Mouse (Mus musculus): Measurements from ENCODE around the gene Papolb. TPM values are rescaled to one million over a fixed set of nuclear protein-coding genes. Genes with fewer than 3 reads are reported as not detected.

Gene Papolb
- total RNA-seq (2014; rRNA removed) (not detected in 2 replicates), polyA plus RNA-seq (2012; rRNA removed) (not detected in 2 replicates)

- DNase-seq (ENCODE audit: extremely low read depth, low read depth, low spot score) = no peak
- peaks cover 7% of the 10 kb centered on the region; the same call in 1 of the 2 replicates for H3K27me3 ChIP-seq (ENCODE audit: control insufficient read depth, insufficient read depth, low read length)
- H3K79me2 ChIP-seq (ENCODE audit: control insufficient read depth, insufficient read depth, low read length) = no peaks in the 10 kb centered on the region
- TF ChIP-seq CTCF (IDR thresholded peaks at IDR 0.05; ENCODE audit: low read depth, low read length) (no peak), POLR2A (IDR thresholded peaks at IDR 0.05; ENCODE audit: extremely low read depth, insufficient read depth, low read length) (no peak)
- 24% methylated on average over 41 of the region's 41 CpGs for WGBS
- H3K9ac ChIP-seq (ENCODE audit: low read depth, low read length) = no peak within 1 kb of the TSS
- H3K4me3 ChIP-seq (ENCODE audit: insufficient read depth, low read depth, low read length) = no peak within 1 kb of the TSS
- no peaks in the 10 kb centered on the region for H3K36me3 ChIP-seq (ENCODE audit: control insufficient read depth, insufficient read depth, low read length)
- no peak within 1 kb of the TSS for H3K27ac ChIP-seq (replicated peaks; ENCODE audit: insufficient read depth, low read depth, low read length)
- H3K4me1 ChIP-seq (ENCODE audit: control insufficient read depth, insufficient read depth, low read length) = no peaks in the 10 kb centered on the region
These were observed at the start of gene Papolb for GRCm38 (mm10) chr5:142529915-142530314. Gene Papolb, minus strand, starts transcription at chr5:142530076.

GRCm38 (mm10) chr5:142578192-142578591 lies 48.3 kb upstream of the Papolb start:
- H3K9ac ChIP-seq (ENCODE audit: low read depth, low read length) = no peak overlapping the region
- H3K4me3 ChIP-seq (ENCODE audit: insufficient read depth, low read depth, low read length) = no peak overlapping the region
- H3K79me2 ChIP-seq (ENCODE audit: control insufficient read depth, insufficient read depth, low read length) = no peaks in the 10 kb centered on the region
- no peak overlapping the region for H3K27ac ChIP-seq (replicated peaks; ENCODE audit: insufficient read depth, low read depth, low read length)
- H3K4me1 ChIP-seq (ENCODE audit: control insufficient read depth, insufficient read depth, low read length) = no peaks in the 10 kb centered on the region
- no peak for DNase-seq (ENCODE audit: extremely low read depth, low read depth, low spot score)
- TF ChIP-seq POLR2A (IDR thresholded peaks at IDR 0.05; ENCODE audit: extremely low read depth, insufficient read depth, low read length) (no peak), CTCF (IDR thresholded peaks at IDR 0.05; ENCODE audit: low read depth, low read length) (peak; percentile 14; the same call in 1 of the 2 replicates)
- H3K27me3 ChIP-seq (ENCODE audit: control insufficient read depth, insufficient read depth, low read length) = no peaks in the 10 kb centered on the region
- no peaks in the 10 kb centered on the region for H3K36me3 ChIP-seq (ENCODE audit: control insufficient read depth, insufficient read depth, low read length)
- 95% methylated on average over 10 of the region's 10 CpGs for WGBS

GRCm38 (mm10) chr5:142576832-142577231 lies 47.0 kb upstream of the Papolb start:
- DNase-seq (ENCODE audit: extremely low read depth, low read depth, low spot score) = no peak
- Histone ChIP-seq H3K4me1 (ENCODE audit: control insufficient read depth, insufficient read depth, low read length) (no peaks in the 10 kb centered on the region), H3K4me3 (ENCODE audit: insufficient read depth, low read depth, low read length) (no peak overlapping the region), H3K27ac (replicated peaks; ENCODE audit: insufficient read depth, low read depth, low read length) (no peak overlapping the region), H3K79me2 (ENCODE audit: control insufficient read depth, insufficient read depth, low read length) (no peaks in the 10 kb centered on the region), H3K36me3 (ENCODE audit: control insufficient read depth, insufficient read depth, low read length) (no peaks in the 10 kb centered on the region), H3K9ac (ENCODE audit: low read depth, low read length) (no peak overlapping the region), H3K27me3 (ENCODE audit: control insufficient read depth, insufficient read depth, low read length) (no peaks in the 10 kb centered on the region)
- no peak for TF ChIP-seq CTCF (IDR thresholded peaks at IDR 0.05; ENCODE audit: low read depth, low read length)
- TF ChIP-seq POLR2A (IDR thresholded peaks at IDR 0.05; ENCODE audit: extremely low read depth, insufficient read depth, low read length) = no peak
- 63% methylated on average over 7 of the region's 7 CpGs for WGBS

GRCm38 (mm10) chr5:142574323-142575057 lies 44.6 kb upstream of the Papolb start:
- Histone ChIP-seq H3K36me3 (ENCODE audit: control insufficient read depth, insufficient read depth, low read length) (no peaks in the 10 kb centered on the region), H3K27me3 (ENCODE audit: control insufficient read depth, insufficient read depth, low read length) (no peaks in the 10 kb centered on the region), H3K4me1 (ENCODE audit: control insufficient read depth, insufficient read depth, low read length) (no peaks in the 10 kb centered on the region), H3K9ac (ENCODE audit: low read depth, low read length) (no peak overlapping the region), H3K79me2 (ENCODE audit: control insufficient read depth, insufficient read depth, low read length) (no peaks in the 10 kb centered on the region), H3K27ac (replicated peaks; ENCODE audit: insufficient read depth, low read depth, low read length) (no peak overlapping the region), H3K4me3 (ENCODE audit: insufficient read depth, low read depth, low read length) (no peak overlapping the region)
- no peak for TF ChIP-seq CTCF (IDR thresholded peaks at IDR 0.05; ENCODE audit: low read depth, low read length)
- DNase-seq (ENCODE audit: extremely low read depth, low read depth, low spot score) = no peak
- 90% methylated on average over 8 of the region's 8 CpGs for WGBS

- no peaks in the 10 kb centered on the region for H3K36me3 ChIP-seq (ENCODE audit: control insufficient read depth, insufficient read depth, low read length)
- H3K4me1 ChIP-seq (ENCODE audit: control insufficient read depth, insufficient read depth, low read length) = no peaks in the 10 kb centered on the region
- TF ChIP-seq POLR2A (IDR thresholded peaks at IDR 0.05; ENCODE audit: extremely low read depth, insufficient read depth, low read length) = no peak
- TF ChIP-seq CTCF (IDR thresholded peaks at IDR 0.05; ENCODE audit: low read depth, low read length) = no peak
- H3K79me2 ChIP-seq (ENCODE audit: control insufficient read depth, insufficient read depth, low read length) = no peaks in the 10 kb centered on the region
- WGBS = 96% methylated on average over 1 of the region's 1 CpGs
- no peak for DNase-seq (ENCODE audit: extremely low read depth, low read depth, low spot score)
- H3K4me3 ChIP-seq (ENCODE audit: insufficient read depth, low read depth, low read length) = no peak overlapping the region
- H3K9ac ChIP-seq (ENCODE audit: low read depth, low read length) = no peak overlapping the region
- H3K27me3 ChIP-seq (ENCODE audit: control insufficient read depth, insufficient read depth, low read length) = no peaks in the 10 kb centered on the region
- no peak overlapping the region for H3K27ac ChIP-seq (replicated peaks; ENCODE audit: insufficient read depth, low read depth, low read length)
These were observed 34.7 kb upstream of the Papolb start for GRCm38 (mm10) chr5:142564606-142565005.

GRCm38 (mm10) chr5:142560261-142560660 lies 30.4 kb upstream of the Papolb start:
- Histone ChIP-seq H3K79me2 (ENCODE audit: control insufficient read depth, insufficient read depth, low read length) (no peaks in the 10 kb centered on the region), H3K27ac (replicated peaks; ENCODE audit: insufficient read depth, low read depth, low read length) (no peak overlapping the region), H3K9ac (ENCODE audit: low read depth, low read length) (no peak overlapping the region), H3K27me3 (ENCODE audit: control insufficient read depth, insufficient read depth, low read length) (no peaks in the 10 kb centered on the region), H3K4me1 (ENCODE audit: control insufficient read depth, insufficient read depth, low read length) (no peaks in the 10 kb centered on the region), H3K36me3 (ENCODE audit: control insufficient read depth, insufficient read depth, low read length) (no peaks in the 10 kb centered on the region), H3K4me3 (ENCODE audit: insufficient read depth, low read depth, low read length) (no peak overlapping the region)
- 52% methylated on average over 7 of the region's 7 CpGs for WGBS
- DNase-seq (ENCODE audit: extremely low read depth, low read depth, low spot score) = no peak
- TF ChIP-seq POLR2A (IDR thresholded peaks at IDR 0.05; ENCODE audit: extremely low read depth, insufficient read depth, low read length) (no peak), CTCF (IDR thresholded peaks at IDR 0.05; ENCODE audit: low read depth, low read length) (no peak)

Measured in liver, adult 2 months (tissue).